Mouse (Mus musculus) 3134 (cell line): ENCODE measurements around the gene Magi2.
"Not testable (repeated sequence)": the region's sequence is repeated elsewhere in the genome, so short reads cannot be mapped to it uniquely, and the experiment has no call there.

Experiments used
- DNase-seq: peaks from one replicate; pipeline ENCODE4 v3.0.0-alpha.2; 2011; ENCODE audit warnings: low spot score; ENCODE audit not compliant: insufficient read length; ENCODE audit errors: extremely low read depth

Gene Magi2

DNA sequence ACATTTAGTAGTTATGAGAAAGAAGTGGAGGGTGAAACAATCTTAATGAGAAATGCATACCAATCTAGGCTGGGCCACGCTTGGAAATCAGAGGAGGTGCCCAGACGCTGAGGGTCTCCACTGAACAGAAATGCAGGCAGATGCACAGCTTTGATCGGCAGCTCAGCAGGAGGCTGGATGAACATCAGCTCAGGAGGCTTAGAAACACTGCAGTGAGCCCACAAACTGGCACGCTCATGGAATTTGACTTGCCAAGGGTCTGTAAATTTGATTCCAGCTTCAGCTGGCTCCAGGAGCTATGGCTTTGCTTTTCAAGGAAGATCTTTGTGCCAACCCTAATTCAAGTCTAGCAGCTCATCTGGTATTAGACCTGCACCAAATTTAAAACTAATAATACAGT, 187.7 kb downstream of the Magi2 start:
- no peak for DNase-seq

DNA sequence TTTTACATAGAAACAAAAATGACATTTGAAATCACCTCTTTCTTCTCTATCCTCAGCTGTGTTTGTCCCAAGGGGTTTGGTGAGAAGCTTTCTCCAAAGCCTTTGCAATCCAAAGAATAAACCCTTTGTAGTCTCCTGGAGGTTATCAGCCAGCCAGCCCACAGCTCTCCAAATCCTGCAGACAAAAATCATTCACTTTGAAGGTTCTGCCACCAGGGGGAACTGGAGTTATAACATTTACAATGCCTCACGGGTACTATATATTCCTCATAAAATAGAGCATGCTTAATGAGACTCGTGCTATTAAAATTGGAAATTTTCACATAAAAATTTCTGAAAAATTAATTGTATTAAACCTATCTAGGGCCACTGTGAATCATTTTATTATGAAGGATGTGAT, 202.5 kb downstream of the Magi2 start:
- DNase-seq = no peak

DNA sequence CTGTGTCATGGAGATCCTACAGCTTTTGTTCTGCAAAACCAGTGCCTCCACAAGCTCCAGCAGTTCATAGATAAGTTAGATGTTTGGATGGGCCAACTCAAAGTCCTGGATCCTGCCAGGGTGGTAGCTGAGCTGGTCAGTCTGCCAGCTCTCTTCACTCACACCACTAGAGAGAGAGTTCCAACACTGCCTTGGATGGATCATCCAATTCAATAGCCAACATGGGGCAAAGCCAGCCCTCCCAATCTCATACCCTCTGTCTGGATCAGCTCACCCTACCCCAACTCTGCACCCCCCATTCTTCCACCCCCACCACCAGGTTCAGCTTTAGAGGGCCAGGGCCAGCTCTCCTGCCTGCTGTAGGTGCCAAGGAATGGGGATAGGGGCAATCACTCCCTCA, 235.7 kb downstream of the Magi2 start:
- no peak for DNase-seq

DNA sequence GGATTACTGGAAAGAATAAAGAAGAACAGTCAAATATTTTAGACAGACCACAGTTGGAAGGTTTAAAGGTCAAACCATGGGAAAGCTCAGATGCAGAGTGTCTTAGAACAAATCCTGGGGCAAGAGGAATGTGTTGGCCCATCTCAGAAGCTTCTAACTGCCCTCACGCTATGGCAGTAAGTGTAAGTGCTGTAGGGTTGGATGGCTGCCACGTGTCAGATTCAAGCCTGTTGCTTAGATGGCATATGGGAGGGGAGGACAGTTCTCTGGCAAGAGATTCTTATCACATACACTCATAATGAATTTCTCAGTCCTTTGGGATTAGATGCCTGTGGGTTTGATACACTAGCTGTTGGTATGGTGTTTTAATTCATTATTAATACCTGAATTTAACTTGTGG, 238.5 kb downstream of the Magi2 start:
- no peak for DNase-seq

DNA sequence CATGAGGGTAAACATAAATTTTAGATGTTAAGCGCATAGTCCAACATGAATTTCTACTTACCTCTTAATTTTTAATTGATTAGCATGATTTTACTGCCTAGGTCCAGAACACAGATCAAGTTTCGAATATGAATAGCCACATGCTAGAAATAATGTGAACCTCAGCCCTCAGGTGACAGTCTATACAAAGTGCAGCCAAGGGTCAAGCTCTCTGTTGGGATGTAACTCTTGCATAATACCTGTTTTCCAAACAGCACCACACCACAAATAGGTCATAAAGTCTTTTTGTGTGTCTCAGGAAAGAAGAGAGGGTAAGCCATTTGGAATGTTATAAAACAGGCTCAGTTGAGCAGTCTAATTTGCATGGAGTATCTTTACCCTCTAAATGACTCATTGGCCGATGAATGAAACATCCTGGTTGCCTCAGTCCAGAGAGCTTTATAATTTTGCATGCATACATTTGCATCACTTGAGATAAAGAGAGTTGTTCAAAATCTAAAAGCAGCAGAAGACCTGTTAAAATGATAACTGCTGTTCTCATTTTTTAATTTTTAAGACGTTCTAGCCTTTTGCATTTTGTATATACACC, 246.1 kb downstream of the Magi2 start:
- no peak for DNase-seq

DNA sequence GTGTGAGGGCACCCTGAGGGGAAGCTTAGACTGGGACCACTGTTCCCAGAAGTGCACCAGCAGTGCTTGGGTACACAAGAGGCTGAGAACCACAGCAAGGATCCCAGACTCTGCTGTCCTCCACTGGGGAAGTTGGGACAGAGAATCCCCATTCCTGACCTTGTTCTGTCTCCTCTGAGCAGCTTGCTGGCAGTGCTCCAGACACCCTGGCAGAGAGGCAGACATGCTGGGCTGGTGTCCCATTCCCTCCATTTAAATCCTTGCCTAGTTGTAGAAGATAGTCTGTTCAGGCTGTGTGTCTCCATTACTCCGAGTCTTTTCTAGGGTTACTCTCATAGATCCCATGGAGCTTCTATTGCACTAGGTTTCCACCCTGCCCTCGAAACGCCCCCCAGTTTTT, 256.1 kb downstream of the Magi2 start:
- DNase-seq = no peak

DNA sequence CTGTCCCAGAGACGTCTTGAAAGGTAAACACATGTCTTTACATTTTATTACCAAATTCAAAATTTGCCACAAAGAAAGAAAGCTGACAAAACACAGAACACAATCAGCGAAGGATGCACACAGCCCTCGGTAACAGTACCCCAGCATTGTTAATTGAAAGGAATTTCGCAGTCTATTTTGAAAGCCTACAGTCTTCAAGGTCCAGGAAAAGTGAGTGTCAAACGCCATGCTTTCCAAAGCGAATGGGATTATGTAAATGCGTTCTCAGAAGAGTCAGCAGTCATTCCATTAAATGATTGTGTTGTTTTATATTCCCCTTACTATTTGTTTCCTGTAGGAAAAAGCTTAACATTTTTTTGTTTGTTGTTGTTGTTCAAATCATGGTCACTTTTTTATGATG, 261.1 kb downstream of the Magi2 start:
- DNase-seq = no peak

DNA sequence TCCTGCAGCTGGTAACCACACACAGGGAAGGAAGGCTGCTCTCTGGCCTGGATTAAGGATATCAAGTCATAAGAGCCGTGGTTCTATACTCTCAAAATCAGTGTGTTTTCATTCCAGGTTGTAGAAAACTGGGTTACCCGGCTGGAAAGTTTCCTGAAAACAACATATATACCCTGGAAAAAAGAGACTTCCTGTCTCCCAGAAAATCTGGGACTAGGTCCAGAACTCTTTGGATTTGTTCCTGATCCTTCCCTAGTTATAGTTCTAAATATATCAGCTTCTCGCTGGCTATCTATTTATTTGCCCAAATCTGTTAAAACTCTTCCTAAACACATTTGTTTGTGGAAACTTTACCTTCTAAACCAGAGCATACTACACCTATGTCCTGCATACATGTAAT, 274.2 kb downstream of the Magi2 start:
- no peak for DNase-seq

DNA sequence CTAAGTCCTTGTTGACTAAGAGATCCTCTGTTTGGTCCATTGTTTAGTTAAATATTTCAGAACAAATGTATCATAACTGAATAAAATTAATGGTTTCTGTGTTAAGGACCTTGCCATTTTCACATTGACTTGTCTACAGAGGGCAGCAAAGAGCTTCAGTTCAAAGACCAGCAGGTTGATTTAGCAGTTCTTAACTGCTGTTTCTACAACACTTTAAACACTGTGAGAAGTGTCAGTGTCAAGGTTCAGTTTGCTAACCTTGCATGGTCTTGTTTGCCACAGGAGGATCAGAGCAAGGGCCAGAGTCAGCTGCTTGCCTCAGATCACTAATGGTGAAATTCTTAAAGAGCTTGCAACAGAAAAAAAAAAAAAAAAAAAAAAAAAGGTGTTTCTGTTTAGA, 295.3 kb downstream of the Magi2 start:
- DNase-seq = no peak

DNA sequence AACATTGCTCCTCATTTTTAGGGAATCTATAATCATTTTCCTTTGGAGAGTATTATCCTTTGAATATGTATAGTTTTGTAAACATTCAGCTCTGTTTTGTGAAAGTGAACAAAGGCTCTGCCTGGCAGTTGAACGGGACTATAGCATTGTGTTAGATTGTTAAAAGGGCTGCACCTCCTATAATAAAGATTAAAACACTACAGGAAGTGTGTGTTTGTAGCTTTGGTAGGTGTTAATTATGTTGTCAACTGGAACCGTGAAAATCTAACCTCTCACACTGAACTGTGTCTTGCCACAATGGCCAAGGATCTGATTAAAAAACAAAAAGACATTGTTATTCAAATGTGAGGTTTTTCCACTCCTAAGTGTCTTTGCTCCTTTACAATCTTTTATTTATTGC, 312.5 kb downstream of the Magi2 start:
- no peak for DNase-seq

DNA sequence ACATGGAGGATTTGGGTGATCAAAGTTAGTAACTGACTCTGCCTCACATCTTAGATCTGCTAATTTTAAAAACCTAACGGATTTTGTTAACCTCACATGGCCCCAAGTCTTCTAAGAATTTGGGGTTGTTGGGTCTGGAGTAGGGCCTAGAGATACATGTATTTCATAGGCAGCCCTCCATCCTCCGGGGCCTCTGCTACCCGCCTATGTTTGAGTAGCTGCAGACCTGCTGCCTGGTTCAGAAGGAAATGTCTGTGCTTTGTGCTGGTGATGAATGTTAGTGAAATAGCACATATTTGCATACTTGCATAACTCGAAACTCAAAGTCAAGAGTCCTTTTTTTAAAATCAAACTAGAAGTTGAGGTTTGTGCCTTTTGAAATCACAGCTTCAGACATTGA, 319.6 kb downstream of the Magi2 start:
- no peak for DNase-seq

DNA sequence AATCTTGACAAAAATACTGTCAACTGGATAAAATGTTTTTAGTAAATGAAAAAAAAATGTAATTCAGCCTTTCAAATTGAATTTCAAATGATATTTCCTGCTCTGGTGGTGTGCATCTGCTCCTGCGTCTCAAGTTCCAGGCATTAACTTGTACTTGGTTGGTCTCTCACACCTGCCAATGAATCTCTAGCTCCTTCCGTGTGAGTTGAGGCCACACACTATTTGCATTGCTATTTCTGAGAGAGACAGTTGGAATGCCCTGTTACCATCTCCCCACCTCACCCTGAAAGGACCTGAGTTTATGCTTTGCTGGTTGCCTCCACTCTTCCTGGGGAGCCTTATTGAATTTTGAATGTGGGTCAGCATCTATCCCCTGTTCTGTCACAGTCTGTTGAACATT, 320.1 kb downstream of the Magi2 start:
- DNase-seq = no peak

DNA sequence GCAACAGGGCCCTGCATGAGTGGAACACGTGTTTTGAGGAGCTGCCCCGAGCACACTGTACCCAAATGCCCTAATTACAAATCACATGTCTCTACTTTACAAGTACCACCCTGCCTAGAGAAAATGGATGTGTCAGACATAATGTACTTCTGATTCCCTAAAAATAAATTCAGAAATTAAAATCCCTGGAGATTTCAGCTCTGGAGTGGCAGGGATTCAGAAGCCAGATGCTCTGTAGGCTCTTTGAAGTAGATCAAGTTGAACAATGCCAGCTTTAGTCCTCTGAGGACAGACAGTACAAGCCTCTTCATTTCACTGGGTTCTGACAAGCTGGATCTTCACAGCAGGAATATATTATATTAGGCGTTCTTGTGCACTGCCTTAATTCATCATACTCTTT, 326.7 kb downstream of the Magi2 start:
- no peak for DNase-seq

DNA sequence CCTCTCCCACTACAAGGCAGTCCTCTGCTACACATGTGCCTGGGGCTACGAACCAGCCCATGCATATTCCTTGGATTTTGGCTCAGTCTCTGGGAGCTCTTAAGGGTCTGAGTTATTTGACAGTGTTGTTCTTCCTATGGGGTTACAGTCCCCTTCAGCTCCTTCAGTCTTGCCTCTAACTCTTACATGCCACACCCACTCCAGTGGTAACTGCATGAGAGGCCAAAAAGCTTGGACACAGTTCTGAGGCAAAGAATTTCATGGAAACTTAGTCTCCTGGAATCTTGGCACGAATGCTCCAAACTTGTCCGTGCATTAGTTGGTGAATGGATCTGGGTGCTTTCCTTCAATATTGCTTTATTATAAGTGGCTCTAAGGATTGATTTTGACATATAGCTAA, 338.8 kb downstream of the Magi2 start:
- DNase-seq = no peak

DNA sequence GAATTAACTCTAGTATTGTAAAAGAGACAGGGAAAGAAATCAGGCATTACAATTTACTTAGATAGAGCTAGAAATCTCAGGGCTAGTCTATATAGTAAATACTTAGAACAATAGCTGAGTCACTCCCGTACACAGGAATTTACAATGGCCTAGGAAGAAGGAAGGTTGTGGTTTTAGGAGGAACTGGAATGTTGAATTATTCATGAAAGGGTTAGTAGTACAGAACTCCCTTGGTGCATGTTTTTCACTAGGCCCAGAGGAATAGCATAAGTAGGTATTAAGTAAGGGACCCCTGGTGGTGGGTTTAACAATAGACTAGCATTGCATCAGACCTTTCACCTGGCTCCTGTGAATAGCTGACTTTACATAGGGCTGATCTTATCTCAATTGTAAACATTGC, 339.3 kb downstream of the Magi2 start:
- not testable (repeated sequence) for DNase-seq

DNA sequence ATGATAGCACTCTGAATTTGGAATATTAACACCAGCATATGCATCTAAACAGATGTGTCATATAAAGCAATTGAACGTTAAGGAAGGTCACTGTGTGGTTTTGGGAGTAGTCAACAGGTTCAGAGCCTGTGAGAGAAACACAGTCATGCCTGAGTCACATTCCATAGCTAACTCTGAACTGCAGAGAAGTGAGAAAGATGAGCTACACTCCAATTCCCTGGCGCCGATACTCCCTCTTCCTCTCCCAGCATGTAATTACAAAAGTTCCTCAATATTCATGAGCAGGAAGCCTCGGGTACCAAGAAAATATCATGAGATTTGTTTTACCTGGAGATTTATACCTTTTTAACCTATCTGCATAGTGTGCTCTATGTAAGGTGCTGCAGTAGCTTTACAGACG, 380.9 kb downstream of the Magi2 start:
- no peak for DNase-seq

DNA sequence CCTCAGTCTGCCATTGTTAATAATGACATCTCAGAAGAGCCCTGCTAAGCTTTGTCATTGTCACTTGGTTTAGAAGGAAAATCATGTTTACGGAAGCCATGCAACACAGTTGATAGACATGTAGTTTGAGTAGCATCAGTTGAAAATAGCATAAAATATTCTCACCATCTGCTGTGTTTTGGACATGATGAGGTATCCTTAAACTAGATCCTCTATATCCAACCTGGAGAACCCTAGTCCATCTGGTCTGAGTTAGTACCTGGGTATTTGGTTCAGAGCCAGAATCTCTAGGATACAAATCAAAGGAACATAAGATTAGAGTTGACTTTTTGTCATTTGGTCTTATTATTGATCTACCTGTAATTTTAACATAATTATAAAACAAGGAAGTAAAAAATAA, 385.0 kb downstream of the Magi2 start:
- DNase-seq = no peak

DNA sequence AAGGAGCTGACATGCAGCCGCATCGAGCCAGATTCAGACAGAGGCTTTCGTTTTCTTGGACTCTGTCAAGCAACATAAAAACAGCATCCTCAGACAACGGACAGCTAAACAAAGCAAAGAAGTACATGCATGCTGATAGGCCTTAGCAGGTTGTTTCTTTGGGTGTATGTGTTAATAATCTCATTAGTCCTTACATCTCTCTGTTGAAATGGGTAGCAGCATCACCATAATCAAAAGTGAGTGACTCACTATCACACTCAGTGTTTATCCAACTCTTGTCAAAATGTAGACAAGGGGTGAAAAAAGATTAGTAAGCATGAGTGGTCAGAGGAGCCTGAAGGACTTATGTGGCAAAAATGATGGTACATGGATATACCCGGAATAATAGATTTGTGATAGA, 394.8 kb downstream of the Magi2 start:
- DNase-seq = no peak

DNA sequence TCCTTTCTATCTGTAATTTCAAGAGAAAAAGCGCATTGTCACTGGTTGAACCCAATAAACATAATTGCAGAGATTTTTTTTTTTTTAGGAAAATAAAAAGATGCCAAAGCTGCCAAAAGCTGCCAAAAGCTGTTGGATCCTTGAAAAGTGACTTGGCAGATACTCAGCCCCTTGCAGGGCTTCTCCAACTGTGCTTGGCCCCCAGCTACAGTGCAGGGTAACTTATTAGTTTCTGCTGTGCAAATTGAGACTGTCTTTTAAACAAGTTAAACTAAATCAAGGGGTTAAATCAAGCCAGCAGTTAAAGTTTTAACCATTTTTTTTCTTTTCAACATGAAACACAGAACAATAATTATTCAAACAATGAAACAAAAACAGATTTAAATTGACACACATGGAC, 407.1 kb downstream of the Magi2 start:
- no peak for DNase-seq

DNA sequence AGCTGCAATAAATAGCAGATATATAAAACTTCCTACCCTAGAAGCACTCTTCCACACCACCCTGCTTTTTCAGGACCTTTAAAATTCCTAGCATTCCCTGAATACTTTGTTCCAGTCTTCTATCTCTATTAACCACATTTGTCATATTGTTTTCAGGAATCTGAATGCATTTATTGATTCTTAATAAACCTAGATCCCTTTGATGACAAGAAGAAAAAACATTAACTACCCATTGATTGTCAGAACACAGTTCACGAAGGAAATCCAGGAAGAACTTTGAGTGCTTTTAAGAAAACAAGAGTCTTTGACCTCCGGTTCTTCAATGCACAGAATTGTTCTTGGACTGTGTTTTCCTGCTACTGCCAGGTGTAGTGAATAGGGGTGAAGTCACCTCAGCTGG, 411.0 kb downstream of the Magi2 start:
- no peak for DNase-seq

DNA sequence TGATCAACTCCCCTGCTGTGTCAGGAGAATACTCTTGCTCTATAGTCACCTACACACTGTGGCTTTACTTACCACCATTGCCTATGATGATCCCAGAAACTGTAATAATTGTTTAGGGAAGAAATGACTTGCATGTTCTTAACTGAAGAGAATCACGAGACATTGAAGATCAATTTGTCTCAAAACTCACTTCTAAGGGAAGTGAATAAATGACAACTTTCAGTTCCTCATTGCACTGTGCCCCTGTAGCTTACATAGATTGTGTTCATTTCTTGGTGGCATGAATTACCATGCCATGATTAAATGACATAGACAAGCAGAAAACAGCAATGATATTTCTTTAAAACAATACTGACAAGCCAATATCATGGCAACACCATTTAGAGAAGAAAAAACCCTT, 429.1 kb downstream of the Magi2 start:
- no peak for DNase-seq

DNA sequence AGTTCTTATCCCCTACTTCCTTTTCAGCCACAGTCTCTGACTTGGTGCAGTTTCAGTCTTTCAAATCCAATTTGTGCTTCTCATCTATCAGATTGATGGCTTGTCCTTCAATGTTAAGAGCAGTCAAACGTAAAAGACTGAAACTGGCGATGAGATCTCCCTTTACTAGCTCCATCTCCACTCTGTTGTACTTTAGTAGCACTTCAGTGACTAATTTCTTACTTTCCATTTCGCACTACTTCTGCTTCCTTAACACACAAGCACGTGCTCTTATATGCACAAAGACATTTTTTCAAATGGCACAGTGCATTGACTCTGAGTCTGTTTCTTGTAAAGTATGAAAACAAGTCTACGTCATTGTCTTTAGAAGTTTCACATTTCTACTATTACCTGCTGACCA, 439.6 kb downstream of the Magi2 start:
- no peak for DNase-seq

DNA sequence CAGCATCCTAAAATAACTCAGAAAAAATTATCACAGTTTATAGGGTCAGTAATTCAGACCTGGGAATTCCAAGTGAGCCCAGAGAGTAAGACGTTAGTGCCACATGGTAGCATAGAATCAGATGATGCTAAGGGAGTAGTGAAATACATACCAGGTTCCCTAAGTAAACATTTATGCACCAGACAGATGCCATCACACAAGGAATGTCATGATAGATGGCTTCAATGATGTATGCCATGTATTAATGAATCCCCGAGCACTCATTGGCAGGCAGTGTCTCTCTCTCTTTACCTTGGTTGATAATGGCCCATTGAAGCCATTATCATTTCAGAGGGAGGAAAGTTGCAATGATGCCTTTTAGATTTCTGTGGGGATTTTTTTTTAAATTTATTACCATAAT, 490.5 kb downstream of the Magi2 start:
- no peak for DNase-seq

DNA sequence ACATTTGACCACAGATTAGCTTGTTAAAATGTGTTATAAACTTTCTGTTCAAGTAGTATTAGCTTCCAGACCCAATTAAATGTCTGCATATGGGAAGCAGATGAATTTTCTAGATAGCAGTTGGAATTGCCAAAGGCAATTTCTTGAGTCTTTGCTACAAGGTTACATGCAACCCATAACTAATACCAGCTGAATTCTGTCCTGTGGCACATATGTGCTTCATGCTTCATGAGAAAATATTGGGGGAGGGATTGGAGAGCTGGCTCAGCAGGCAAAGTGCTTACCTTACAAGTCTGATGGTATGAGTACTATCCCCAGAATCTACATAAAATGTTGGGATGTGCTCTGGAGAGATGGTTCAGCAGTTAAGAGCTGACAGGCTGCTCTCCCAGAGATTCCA, 499.4 kb downstream of the Magi2 start:
- no peak for DNase-seq
